Mouse (Mus musculus): ENCODE results near the gene Zbtb42.

Zbtb42 gene

DNA sequence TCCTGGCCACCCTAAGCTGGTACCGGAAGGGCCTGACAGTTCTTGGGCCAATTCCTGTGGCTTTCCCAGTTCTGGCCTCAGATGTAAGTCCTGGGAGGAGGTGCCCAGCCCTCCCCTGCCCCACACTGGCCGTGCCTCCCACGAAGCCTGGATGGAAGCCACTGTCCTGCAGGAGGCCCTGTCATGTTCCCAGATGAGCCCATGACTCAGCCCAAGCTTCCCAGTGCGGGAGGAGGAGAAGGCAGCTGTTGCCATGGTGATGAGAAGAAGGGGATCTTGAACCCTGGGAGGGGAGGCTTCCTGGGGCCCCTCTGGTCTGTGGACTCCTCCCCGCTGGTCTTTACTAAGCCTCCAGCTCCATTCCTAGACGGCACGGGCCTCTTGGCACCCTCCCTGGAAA lies 4.7 kb downstream of the Zbtb42 start:
- no peak for DNase-seq (ENCODE audit: low read depth, low spot score)

DNA sequence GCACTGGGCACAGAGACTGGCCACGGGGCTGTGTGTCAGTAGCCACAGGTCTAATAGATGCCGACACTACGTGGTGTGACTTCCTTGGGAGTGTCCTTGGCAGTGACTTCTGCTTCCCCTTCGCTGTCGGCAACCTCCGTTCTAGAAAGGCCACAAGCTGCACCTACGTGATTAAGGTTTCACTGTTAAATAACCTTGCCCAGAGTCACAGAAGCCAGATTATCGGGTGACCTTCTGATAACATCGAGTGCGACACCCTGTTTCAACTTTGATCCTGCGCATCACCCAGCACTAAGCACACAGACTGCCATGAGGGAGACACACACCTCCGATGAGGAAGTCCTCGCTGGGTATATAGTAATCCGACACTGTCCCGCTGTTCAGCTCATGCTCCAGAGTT lies 9.8 kb downstream of the Zbtb42 start:
- DNase-seq (ENCODE audit: low read depth, low spot score), result peak; percentile 58

DNA sequence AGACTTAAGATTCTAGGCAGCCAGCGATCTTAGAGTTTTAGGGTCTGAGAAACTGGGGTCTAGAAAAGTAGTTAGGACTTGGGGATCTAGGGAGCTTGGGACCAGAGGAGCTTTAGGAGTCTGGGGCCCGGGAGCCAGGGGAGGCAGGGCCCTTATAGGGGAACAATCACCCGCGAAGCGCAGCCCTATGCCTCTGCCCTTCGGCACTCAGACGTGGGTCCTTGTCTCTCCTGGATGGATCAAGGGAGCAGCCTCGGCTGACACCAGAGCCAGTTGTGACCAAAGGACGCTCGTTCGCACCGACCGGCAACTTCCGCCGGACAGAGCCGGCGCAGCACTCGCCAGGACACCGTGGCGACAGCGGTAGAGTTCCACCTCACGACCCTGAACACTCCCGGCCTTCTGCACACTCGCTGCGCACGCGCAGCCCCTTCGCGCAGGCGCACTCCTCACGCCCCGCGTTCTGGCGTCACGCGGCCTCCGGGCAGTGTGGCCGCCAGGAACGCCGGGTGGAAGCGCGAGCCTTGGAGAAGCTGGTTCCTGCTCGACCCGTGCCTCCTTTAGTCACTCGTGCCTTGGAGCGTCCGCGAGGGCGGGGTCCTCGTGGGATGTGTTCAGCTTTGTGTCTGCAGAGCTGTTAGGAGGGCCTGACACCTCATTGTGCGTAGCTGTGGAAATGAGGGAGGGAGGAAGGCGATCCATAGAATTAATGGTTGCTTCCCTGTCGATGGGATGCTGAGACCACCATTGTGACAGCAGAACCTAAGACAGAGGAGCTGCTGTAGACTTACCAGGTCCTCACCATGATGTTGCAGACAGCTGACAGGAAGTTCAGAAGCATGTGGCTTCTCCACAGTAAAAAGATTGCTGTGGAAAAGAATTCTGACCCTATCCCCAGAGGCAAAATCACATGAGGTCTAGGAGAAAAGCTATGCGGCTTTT lies 14.8 kb downstream of the Zbtb42 start:
- peak; percentile 95 for DNase-seq (ENCODE audit: low read depth, low spot score)

DNA sequence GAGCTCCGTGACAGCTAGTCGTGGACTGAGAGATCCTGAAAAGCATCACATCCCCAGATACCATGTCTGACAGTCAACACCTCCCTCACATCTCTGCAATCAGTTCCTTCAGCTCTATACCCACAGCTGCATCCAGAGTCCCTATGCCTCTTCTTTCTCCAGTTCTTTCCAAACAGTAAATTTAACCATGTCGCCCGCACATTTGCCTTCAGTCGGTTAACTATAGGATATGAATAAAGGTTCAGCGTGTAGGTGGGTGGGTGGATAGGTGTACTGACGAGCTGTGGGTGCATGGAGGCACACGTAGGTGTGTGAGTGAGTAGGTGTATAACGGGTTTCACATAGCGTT lies 15.5 kb downstream of the Zbtb42 start:
- DNase-seq (ENCODE audit: low read depth, low spot score), result peak; percentile 55

DNA sequence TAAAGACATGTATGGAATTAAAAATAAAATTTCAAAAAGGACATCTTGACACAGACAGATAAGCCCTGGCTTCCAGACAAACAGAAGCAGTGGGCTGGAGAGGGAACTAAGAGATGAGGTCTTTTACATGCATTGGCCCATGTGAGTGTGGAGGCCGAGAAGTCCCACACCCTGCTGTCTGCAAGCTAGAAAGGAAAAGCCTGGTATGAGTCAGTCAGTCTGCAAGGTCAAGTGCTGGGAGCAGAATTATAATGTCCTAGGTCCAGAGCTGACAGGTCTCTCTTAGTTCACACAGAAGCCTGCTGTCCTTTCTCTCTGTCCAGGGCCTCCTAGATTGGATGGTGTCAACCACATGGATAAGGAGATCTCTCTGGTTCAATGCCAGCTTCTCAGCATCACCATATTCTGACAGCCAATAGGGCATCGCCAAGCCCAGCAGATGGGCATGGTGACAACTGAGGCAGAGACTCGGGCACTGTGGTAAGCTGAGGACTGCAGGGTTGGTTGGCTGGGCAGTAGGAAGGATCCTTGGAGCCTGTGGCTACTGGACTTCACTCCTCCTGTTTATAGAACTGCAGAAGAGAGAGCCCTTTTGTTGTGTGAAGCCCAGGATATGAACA lies 18.3 kb downstream of the Zbtb42 start:
- DNase-seq (ENCODE audit: low read depth, low spot score), result no peak

DNA sequence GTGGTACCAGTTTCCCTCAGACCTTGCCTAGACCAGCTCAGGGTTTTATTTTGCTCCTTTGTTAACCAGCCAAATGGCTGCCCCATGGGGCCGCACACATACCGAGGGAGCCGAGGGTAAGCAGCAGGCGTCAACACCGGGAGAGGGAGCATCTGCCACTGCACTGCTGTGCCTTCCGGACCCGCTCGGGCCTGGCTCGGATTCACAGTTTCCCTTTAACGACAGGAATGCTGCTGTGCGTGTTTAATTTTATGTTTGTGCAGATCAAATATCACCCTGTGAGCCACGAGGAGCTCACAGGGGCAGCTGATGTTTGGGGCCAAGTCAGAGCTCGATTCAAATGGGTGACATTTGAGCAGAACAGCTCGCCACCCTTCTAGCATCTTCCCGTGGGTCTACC lies 21.9 kb downstream of the Zbtb42 start:
- no peak for DNase-seq (ENCODE audit: low read depth, low spot score)

DNA sequence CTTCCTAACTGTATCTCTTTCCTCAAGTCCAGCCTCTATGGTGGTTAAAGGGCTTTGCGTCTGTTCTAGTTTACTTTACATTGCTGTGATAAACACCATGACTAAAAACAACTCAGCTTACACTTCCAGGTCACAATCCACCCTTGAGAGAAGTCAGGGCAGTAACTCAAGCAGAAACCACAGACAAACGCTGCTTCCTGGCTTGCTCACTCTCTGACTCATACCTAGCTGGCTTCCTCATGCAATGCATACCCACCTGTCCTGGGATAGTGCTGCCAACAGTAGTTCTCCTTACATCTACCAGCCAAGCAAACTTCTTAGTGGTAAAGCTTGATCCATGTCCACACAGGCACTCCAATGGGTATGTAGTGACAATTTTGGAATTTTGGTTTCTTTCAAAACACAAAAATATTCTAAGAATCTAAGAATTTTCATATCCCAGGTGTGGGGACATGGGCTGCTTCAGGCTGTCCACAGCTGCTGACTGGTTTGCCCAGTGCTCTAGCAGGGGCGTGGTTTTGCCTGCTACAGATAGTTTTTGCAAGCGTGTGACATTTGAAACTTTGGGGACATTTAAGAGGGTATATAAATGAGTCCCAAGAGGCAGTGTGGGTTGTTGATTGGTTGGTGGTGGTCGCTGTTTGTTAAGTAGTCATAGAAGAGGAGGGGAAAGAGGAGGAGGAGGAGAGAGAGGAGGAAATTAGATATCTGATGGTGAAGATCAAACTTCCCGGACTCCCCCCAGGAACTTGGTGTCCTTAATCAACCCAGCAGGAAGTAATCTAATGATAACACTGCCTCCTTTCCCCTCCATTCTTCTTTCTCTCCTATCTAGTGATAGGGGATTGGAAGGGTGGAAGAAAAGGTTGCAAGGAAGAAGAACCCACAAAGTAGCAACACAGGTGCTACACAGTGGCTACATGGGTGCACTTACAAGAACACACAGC lies 24.0 kb downstream of the Zbtb42 start:
- DNase-seq (ENCODE audit: low read depth, low spot score), result peak; percentile 91

DNA sequence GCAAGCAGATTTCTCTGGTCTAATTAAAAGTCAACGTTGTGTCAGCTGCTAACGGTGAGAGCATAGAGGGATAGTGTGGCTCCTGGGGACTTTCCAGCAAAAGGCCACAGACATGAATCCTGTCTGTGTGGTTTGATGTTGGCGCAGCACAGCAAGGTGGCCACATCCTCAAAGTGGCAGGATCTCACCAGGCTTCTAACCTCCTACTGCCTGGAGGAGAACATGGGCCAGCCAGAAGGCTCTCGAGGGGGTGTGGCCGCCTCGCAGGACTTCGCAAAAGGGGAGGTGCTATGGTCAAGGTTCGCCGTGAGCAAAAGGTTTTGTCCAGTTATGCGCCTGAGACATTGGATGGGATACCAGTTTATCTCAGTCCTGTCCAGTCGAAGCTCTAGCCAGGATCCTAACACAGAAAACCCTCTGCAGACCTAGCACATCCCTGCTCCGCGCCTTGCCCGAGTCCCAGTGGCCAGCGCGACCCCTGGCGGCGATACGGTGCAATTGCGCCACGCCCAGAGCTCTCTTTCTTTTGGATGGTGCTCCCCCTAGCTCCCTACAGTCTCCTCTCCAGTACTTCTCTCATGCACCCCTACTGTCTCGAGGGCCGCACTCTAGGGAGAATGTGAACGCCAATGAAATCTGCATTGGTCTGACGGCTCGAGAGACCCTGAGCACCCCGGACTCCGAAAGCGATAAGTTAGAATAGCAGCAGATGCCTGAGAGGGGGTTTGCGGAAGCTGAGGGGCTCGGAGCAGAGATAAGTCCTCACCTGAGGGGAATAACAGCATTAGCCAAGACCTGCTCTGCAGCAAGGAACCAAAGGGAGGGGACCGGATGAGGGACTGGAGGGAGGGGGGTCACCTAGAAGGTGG lies 28.3 kb downstream of the Zbtb42 start:
- DNase-seq (ENCODE audit: low read depth, low spot score), result peak; percentile 87

DNA sequence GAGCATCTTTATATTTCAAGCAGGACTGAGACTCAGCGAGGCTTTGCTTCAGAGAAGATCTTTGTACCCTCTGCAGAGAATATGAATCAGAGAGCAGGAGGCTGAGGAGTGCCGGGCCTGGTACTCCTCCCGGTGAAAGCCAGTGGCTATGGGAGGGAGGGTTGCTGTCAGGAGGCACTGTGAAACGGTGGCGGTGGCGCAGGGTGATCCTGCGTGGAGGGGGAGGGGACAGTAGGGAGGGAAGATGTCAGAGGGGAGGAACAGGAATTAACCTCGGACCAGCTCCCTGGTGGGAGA lies 28.9 kb downstream of the Zbtb42 start:
- no peak for DNase-seq (ENCODE audit: low read depth, low spot score)

DNA sequence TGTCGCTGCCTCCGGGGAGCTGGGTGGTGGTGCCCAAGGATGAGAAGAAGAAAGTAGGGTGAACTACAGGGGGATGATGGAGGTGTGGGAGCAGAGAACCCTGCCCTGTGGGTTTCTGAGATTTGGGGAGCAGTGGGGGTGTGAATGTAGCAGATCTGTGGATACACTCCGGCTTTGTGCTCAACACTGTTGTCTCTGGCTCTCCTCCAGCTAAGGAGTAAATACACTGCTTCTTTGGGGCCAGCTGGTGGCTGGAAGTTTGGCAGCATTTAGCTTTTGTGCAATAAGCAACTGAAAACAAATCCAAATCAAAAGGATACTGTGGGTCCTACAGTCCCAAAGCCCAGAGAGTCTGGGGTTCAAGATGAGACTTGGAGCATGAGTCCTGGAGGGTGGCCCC lies 35.4 kb downstream of the Zbtb42 start:
- DNase-seq (ENCODE audit: low read depth, low spot score), result no peak

DNA sequence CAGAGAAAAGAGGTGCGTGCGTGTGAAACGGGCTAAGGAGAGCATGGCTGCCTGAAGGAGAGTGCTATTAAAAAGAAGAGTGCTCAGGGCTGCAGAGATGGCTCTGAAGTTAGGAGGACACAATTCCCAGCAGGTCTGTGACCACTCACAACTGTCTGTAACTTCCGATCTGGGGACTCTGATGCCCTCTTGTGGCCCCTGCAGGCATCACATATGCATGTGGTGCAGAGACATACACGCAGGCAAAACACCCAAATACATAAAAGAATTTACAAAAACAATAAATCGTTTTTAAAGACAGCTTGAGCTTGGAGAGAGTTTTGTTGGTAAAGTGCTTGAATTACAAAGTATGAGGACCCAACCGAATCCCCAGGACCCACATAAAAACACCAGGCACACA lies 38.5 kb downstream of the Zbtb42 start:
- DNase-seq (ENCODE audit: low read depth, low spot score), result peak; percentile 69

DNA sequence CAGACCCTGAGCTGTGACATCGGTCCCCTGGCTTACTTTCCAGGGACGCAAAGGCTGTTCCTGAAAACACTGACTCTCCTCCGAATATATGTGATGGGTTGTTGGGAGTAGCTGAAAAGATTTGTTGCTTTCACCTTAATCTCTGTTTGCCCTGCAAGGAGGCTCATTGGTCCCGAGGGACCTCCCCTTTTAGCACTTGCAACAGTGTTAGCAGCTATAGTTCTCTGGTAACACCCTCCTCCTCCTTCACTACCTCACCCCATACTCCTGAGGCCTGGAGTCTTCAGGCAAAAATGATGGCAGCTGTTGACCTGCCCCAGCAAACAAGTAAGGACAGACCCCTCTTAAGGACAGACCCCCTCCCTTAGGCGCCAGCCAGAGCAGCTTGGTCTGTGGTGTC lies 40.4 kb downstream of the Zbtb42 start:
- peak; percentile 36 for DNase-seq (ENCODE audit: low read depth, low spot score)

DNA sequence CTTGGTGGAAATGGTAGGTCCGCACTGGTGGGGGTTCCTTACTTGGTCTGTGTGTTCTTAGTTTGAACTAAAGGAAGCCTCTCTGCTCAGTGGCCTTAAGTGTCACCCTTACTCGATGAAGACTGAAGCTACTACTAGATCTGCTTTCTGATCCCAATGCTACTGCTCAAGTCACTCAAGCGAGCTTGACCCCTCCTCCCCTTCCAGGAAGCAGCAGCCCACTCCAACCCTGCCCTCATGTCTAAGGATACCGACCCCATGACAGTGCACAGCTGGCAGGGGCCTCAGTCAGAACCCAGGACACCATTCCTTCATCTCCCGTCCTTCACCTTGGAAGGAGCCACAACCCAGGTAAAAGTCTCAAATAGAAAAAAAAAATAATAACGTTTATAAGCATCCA lies 41.6 kb downstream of the Zbtb42 start, which contains the start of gene Cep170b:
Cep170b (plus strand) TSS at position 240 of the 400 bp plus-strand sequence.
- DNase-seq (ENCODE audit: low read depth, low spot score), result no peak

DNA sequence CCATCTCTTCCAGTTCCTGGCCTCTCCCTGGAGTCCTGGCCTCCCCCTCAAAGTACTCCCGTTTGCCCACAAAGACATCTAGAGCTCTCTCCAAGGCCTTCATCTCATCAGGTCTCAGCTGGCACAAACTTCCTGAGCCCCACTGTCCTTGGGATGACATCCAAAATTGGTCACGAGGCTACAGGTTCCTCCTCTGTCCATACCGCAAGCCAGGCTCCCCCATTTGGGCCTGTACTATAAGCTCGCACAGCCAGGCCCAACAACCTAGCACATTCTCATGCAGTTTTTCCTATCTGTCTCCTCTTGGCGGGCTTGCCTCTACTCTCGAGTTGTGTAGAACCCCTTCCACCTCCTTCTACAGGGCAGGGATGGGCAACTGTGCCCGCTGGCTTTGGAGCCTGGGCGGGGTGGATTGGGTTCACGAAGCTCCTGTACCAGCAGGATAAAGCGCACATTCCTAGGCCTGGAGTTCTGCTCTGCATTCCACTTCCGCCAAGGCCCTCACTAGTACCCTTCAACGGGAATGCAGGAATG lies 42.3 kb downstream of the Zbtb42 start:
- DNase-seq (ENCODE audit: low read depth, low spot score), result no peak

DNA sequence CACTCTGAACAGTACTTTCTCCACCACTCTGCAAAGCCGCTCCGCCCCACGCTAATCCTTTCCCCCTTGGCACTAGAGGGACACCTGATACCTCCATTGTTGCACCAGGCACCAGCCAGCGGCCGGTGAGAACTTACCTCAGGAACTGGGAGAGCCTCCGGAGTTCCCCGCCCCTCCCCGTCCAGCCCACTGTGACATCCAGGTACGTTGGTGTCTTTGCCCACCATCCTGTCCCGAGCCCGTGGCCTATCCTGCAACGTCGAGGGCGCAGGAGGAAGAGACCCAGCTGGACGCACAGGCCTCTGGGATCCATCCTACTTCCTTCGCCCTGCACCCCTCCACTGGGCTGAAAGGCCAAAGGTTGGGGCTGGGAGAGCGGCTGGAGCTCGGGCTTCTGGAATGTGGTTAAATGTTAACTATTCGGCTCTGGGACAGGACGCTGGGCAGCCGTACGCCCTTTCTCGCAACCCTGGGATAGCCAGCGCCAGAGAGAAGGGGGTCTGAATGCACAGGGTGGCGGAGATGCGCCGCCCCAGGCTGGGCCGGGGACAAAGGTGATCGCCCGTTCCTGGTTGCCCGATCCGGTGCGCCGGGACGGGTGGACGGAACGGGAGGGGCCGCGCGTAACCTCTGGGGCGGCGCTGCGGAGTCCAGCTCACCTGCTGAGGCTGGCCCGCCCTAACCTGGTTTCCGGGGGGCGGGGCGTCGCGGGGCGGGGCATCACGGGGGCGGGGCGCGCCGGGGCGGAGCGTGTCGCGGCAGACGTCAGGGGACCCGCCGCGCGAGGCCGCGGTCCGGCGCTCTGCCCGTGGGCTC lies 43.0 kb downstream of the Zbtb42 start:
- peak; percentile 68 for DNase-seq (ENCODE audit: low read depth, low spot score)

DNA sequence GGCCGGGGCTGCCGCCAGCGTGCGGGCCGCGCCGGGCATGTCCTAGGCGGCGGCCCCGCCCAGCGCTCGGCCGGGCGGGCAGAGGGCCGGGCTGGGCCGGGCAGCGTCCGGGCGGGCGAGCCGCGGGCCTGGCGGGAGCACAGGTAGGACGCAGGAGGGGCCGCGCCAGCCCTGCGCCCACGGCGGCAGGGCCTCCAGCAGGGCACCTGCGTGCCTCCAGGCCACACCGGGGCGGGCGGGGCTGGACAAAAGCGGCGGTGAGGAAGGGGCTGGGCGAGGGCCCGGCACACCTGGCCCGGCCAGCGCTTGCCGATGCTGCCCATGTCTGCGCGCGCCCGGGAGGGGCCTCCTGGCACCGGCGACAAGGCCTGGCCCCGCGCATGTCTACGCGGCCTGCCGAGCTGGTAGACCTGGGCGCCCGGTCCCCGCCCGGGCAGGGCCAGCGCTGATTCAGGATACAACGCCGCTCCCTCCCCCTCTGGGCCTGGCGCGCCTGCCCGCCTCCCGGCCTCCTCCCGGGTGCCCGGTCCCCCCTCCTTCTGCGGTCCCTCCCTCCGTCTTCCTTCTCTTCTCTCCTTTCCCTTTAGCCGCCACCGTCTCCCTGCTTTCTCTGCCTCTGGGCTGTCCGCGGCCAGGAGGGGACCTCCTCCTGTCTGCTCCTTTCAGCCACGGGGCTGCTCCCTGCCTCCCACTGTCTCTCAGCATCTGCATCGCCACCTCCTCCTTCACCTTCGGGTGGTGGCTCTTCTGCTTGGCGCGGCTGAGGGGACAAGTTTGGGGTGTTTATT lies 43.8 kb downstream of the Zbtb42 start:
- peak; percentile 58 for DNase-seq (ENCODE audit: low read depth, low spot score)

DNA sequence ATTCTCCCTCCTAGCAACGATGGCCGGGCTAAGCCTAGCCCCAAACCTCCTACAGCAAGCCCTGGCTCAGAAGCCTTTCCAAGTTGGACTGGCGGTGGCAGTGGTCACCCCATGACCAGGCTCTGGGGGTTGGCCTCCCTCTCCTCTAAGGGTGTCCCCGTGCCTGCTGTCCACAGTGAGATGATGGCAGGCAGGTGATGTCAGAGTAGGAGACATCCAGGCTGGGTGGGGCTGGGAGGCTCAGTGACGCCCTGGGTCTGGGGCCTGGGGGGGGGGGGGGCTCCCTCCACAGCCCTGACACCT lies 44.4 kb downstream of the Zbtb42 start:
- no peak for DNase-seq (ENCODE audit: low read depth, low spot score)

DNA sequence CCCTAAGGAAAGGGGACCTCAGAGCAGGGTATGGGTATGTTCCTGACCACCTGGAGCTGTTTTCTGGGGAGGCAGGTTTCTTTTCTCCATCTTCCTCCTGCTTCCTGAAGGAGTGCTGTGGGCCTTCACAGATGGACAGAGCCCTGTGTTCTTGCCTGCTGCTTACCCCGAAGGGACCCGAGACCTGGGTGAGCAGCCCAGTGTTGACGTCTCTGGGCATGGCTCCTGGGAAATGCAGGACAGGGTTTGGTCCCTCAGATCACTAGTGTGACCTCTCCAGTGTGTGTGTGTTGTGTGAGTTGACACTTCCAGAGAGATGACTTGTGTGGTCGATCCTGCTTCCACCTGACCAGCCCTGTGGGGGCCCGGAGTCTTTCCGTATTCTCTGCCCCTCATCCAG lies 44.8 kb downstream of the Zbtb42 start:
- no peak for DNase-seq (ENCODE audit: low read depth, low spot score)

DNA sequence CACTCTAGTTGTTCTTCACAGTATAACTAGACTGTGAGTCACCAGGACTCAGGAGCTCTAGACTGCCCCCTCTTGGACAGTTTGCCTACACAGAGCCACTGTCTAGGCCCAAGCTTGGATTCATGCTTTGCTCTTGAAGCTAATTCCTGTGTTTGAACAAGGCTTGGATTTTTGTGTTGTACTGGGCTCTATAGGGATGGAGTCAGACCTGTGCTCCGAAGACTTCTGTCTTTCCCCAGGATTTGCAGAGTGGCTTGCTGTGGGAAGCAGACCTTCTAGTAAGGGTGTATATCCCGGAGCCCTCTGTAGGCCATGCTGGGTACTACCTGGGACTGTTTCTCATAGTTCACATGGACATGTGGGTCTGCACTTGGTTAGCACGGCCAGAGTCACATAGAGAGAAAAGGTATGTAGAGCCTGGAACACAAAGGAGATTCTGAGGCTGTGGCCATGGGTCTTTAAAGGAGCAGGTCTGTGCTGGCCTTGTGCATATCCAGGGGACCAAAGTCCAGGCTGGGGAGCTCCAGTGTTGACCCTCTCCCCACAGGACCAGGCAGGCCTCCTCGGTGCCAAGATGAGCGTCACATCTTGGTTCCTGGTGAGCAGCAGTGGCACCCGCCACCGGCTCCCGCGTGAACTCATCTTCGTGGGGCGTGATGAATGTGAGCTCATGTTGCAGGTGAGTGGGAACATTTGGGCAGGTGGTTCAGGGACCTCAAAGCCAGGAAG lies 45.6 kb downstream of the Zbtb42 start:
- DNase-seq (ENCODE audit: low read depth, low spot score), result peak; percentile 88
